Mouse (Mus musculus) midbrain, embryonic 11.5 days (tissue): ENCODE results near the gene Col26a1. TPM values are rescaled to one million over a fixed set of nuclear protein-coding genes. Genes with fewer than 3 reads are reported as not detected.

Source experiments
- ATAC-seq: fragments of 200-750 bp; cut with Nextera tagmentation; 2 replicates; pipeline ENCODE4 v1.8.0; 2017; ENCODE audit warnings: moderate TSS enrichment, moderate library complexity; ENCODE audit not compliant: low FRiP score
- DNase-seq: peaks from one replicate; pipeline ENCODE4 v3.0.0; 2015; ENCODE audit warnings: low spot score; ENCODE audit errors: missing footprints
- H3K27ac ChIP-seq: fragments of 300-500 bp; sonication (generic); 2 replicates; pipeline ENCODE4 v1.5.1; 2014; ENCODE audit warnings: low read depth, low read length
- H3K27me3 ChIP-seq: fragments of 300-500 bp; sonication (generic); 2 replicates; pipeline ENCODE4 v1.6.1; 2014; ENCODE audit warnings: mild to moderate bottlenecking, low read length, moderate library complexity, mixed read lengths; ENCODE audit not compliant: control insufficient read depth, insufficient read depth
- H3K36me3 ChIP-seq: fragments of 300-500 bp; sonication (generic); 2 replicates; pipeline ENCODE4 v1.6.1; 2014; ENCODE audit warnings: mild to moderate bottlenecking, low read length, moderate library complexity, mixed read lengths; ENCODE audit not compliant: control insufficient read depth, insufficient read depth
- H3K4me1 ChIP-seq: fragments of 300-500 bp; sonication (generic); 2 replicates; pipeline ENCODE4 v1.6.1; 2014; ENCODE audit warnings: low read length; ENCODE audit not compliant: control insufficient read depth, insufficient read depth
- H3K4me2 ChIP-seq: fragments of 300-500 bp; sonication (generic); 2 replicates; pipeline ENCODE4 v1.6.1; 2014; ENCODE audit warnings: mild to moderate bottlenecking, moderate library complexity
- H3K4me3 ChIP-seq: fragments of 300-500 bp; sonication (generic); 2 replicates; pipeline ENCODE4 v1.5.1; 2014; ENCODE audit warnings: low read depth, low read length
- H3K9ac ChIP-seq: fragments of 300-500 bp; sonication (generic); 2 replicates; pipeline ENCODE4 v1.6.1; 2014; ENCODE audit warnings: low read length
- H3K9me3 ChIP-seq: fragments of 300-500 bp; sonication (generic); 2 replicates; pipeline ENCODE4 v1.6.1; 2016; ENCODE audit warnings: low read length; ENCODE audit not compliant: control insufficient read depth
- WGBS: fragments of 180-500 bp; shearing (Covaris S2); extraction: QIAGEN DNeasy Blood & Tissue Kit; methylation state at CpG from one replicate; pipeline ENCODE4 v1.1.7; 2014; 5-methylcytosine and 5-hydroxymethylcytosine counted together
- polyA plus RNA-seq: library from polyadenylated mRNA; unstranded; fragments of >200 nt; fragmentation: Nextera tagmentation; extraction: Ambion mirVana; gene quantifications from 2 replicates; pipeline ENCODE4 v1.2.1, GENCODE M21; 2014

The Col26a1 gene
- polyA plus RNA-seq, 1 experiment from 2014 or later, result 21.9 TPM

- 90% methylated on average over 3 of the region's 3 CpGs for WGBS
These were observed 50.0 kb downstream of the Col26a1 start for GRCm38 (mm10) chr5:136833053-136833452.

GRCm38 (mm10) chr5:136830156-136830555, 52.9 kb downstream of the Col26a1 start:
- Histone ChIP-seq H3K4me1 (no peaks in the 10 kb centered on the region), H3K4me3 (no peak overlapping the region), H3K9me3 (no peaks in the 10 kb centered on the region), H3K9ac (no peak overlapping the region), H3K27me3 (no peaks in the 10 kb centered on the region), H3K27ac (no peak overlapping the region), H3K36me3 (no peaks in the 10 kb centered on the region), H3K4me2 (no peak overlapping the region)
- WGBS, result 71% methylated on average over 3 of the region's 3 CpGs
- no peak for ATAC-seq
- DNase-seq, result peak; percentile 51

More at GRCm38 (mm10) chr5:136833053-136833452, 50.0 kb downstream of the Col26a1 start:
- ATAC-seq (no peak), DNase-seq (peak; percentile 39)
- Histone ChIP-seq H3K9ac (no peak overlapping the region), H3K4me3 (no peak overlapping the region), H3K4me2 (no peak overlapping the region), H3K4me1 (no peaks in the 10 kb centered on the region), H3K9me3 (no peaks in the 10 kb centered on the region), H3K27me3 (no peaks in the 10 kb centered on the region), H3K36me3 (no peaks in the 10 kb centered on the region), H3K27ac (no peak overlapping the region)

- Histone ChIP-seq H3K4me1 (no peaks in the 10 kb centered on the region), H3K36me3 (no peaks in the 10 kb centered on the region), H3K27me3 (no peaks in the 10 kb centered on the region), H3K9ac (no peak overlapping the region), H3K4me3 (no peak overlapping the region), H3K27ac (no peak overlapping the region), H3K4me2 (no peak overlapping the region), H3K9me3 (no peaks in the 10 kb centered on the region)
- ATAC-seq (no peak), DNase-seq (peak; percentile 81)
- 77% methylated on average over 8 of the region's 8 CpGs for WGBS
These were observed 61.0 kb downstream of the Col26a1 start for GRCm38 (mm10) chr5:136821971-136822370.

- Histone ChIP-seq H3K36me3 (no peaks in the 10 kb centered on the region), H3K27me3 (no peaks in the 10 kb centered on the region), H3K27ac (no peak overlapping the region), H3K9me3 (no peaks in the 10 kb centered on the region), H3K4me1 (no peaks in the 10 kb centered on the region), H3K4me2 (no peak overlapping the region), H3K4me3 (no peak overlapping the region), H3K9ac (no peak overlapping the region)
- DNase-seq, result peak; percentile 17
- ATAC-seq, result no peak
- WGBS, result 89% methylated on average over 2 of the region's 2 CpGs
These were observed 62.1 kb downstream of the Col26a1 start for GRCm38 (mm10) chr5:136820911-136821310.

GRCm38 (mm10) chr5:136819686-136820085, 63.3 kb downstream of the Col26a1 start:
- Histone ChIP-seq H3K27ac (no peak overlapping the region), H3K9me3 (no peaks in the 10 kb centered on the region), H3K36me3 (no peaks in the 10 kb centered on the region), H3K27me3 (no peaks in the 10 kb centered on the region), H3K4me2 (no peak overlapping the region), H3K4me1 (no peaks in the 10 kb centered on the region), H3K9ac (no peak overlapping the region), H3K4me3 (no peak overlapping the region)
- ATAC-seq (no peak), DNase-seq (no peak)
- WGBS, result 81% methylated on average over 11 of the region's 11 CpGs

GRCm38 (mm10) chr5:136810539-136811374, 72.3 kb downstream of the Col26a1 start:
- H3K27me3 ChIP-seq, result no peaks in the 10 kb centered on the region
- H3K27ac ChIP-seq, result no peak overlapping the region
- no peak overlapping the region for H3K9ac ChIP-seq
- DNase-seq (peak; percentile 76), ATAC-seq (no peak)
- no peaks in the 10 kb centered on the region for H3K36me3 ChIP-seq
- H3K9me3 ChIP-seq, result no peaks in the 10 kb centered on the region
- 76% methylated on average over 30 of the region's 30 CpGs for WGBS
- H3K4me1 ChIP-seq, result no peaks in the 10 kb centered on the region
- no peak overlapping the region for H3K4me3 ChIP-seq
- H3K4me2 ChIP-seq, result no peak overlapping the region

- DNase-seq (no peak), ATAC-seq (no peak)
- Histone ChIP-seq H3K4me2 (no peak overlapping the region), H3K36me3 (no peaks in the 10 kb centered on the region), H3K4me1 (peaks cover 6% of the 10 kb centered on the region; the same call in 1 of the 2 replicates), H3K4me3 (no peak overlapping the region), H3K27ac (no peak overlapping the region), H3K9me3 (no peaks in the 10 kb centered on the region), H3K27me3 (no peaks in the 10 kb centered on the region), H3K9ac (no peak overlapping the region)
- 81% methylated on average over 16 of the region's 16 CpGs for WGBS
These were observed 76.5 kb downstream of the Col26a1 start for GRCm38 (mm10) chr5:136806379-136807056.

- Histone ChIP-seq H3K4me3 (no peak overlapping the region), H3K4me1 (peaks cover 6% of the 10 kb centered on the region; the same call in 1 of the 2 replicates), H3K27me3 (no peaks in the 10 kb centered on the region), H3K9me3 (no peaks in the 10 kb centered on the region), H3K9ac (no peak overlapping the region), H3K4me2 (no peak overlapping the region), H3K36me3 (no peaks in the 10 kb centered on the region), H3K27ac (no peak overlapping the region)
- DNase-seq (no peak), ATAC-seq (no peak)
- WGBS, result 90% methylated on average over 6 of the region's 6 CpGs
These were observed 78.0 kb downstream of the Col26a1 start for GRCm38 (mm10) chr5:136805019-136805418.

- H3K36me3 ChIP-seq, result no peaks in the 10 kb centered on the region
- no peak overlapping the region for H3K4me2 ChIP-seq
- ATAC-seq, result no peak
- no peaks in the 10 kb centered on the region for H3K9me3 ChIP-seq
- 60% methylated on average over 1 of the region's 1 CpGs for WGBS
- H3K27ac ChIP-seq, result no peak overlapping the region
- no peak overlapping the region for H3K9ac ChIP-seq
- H3K27me3 ChIP-seq, result no peaks in the 10 kb centered on the region
- DNase-seq, result no peak
- H3K4me1 ChIP-seq, result peaks cover 6% of the 10 kb centered on the region; the same call in 1 of the 2 replicates
- no peak overlapping the region for H3K4me3 ChIP-seq
These were observed 78.8 kb downstream of the Col26a1 start for GRCm38 (mm10) chr5:136804246-136804645.
